Mouse (Mus musculus): ENCODE data around the gene Fgfr2. TPM values are rescaled to one million over a fixed set of nuclear protein-coding genes. Genes with fewer than 3 reads are reported as not detected.

Fgfr2 gene
- polyA plus RNA-seq, 1 experiment from 2014 or later: 92.0 TPM

- Histone ChIP-seq H3K27ac (ENCODE audit: low read depth, low read length) (no peak overlapping the region), H3K4me2 (no peak overlapping the region), H3K4me3 (ENCODE audit: low read depth, low read length) (no peak overlapping the region), H3K27me3 (ENCODE audit: control insufficient read depth, insufficient read depth, low read length) (no peaks in the 10 kb centered on the region), H3K9ac (ENCODE audit: low read length) (no peak overlapping the region), H3K4me1 (ENCODE audit: control insufficient read depth, insufficient read depth, low read length) (peaks cover 33% of the 10 kb centered on the region), H3K9me3 (ENCODE audit: control insufficient read depth, low read length) (no peaks in the 10 kb centered on the region), H3K36me3 (ENCODE audit: control insufficient read depth, insufficient read depth, low read length) (peaks cover 5% of the 10 kb centered on the region; the same call in 1 of the 2 replicates)
- 91% methylated on average over 14 of the region's 14 CpGs for WGBS
- ATAC-seq (ENCODE audit: low FRiP score): no peak
- DNase-seq (ENCODE audit: low spot score, missing footprints): no peak
Measured at GRCm38 (mm10) chr7:132244637-132245036, 878.5 kb downstream of the Fgfr2 start.

GRCm38 (mm10) chr7:132243225-132243624 lies 879.9 kb downstream of the Fgfr2 start:
- 87% methylated on average over 5 of the region's 5 CpGs for WGBS
- no peak overlapping the region for H3K4me2 ChIP-seq
- no peaks in the 10 kb centered on the region for H3K27me3 ChIP-seq (ENCODE audit: control insufficient read depth, insufficient read depth, low read length)
- H3K9ac ChIP-seq (ENCODE audit: low read length): no peak overlapping the region
- H3K4me3 ChIP-seq (ENCODE audit: low read depth, low read length): no peak overlapping the region
- no peaks in the 10 kb centered on the region for H3K9me3 ChIP-seq (ENCODE audit: control insufficient read depth, low read length)
- H3K36me3 ChIP-seq (ENCODE audit: control insufficient read depth, insufficient read depth, low read length): peaks cover 5% of the 10 kb centered on the region; the same call in 1 of the 2 replicates
- peaks cover 25% of the 10 kb centered on the region for H3K4me1 ChIP-seq (ENCODE audit: control insufficient read depth, insufficient read depth, low read length)
- H3K27ac ChIP-seq (ENCODE audit: low read depth, low read length): no peak overlapping the region
- no peak for ATAC-seq (ENCODE audit: low FRiP score)
- DNase-seq (ENCODE audit: low spot score, missing footprints): no peak

- Histone ChIP-seq H3K9ac (ENCODE audit: low read length) (no peak overlapping the region), H3K4me1 (ENCODE audit: control insufficient read depth, insufficient read depth, low read length) (peaks cover 20% of the 10 kb centered on the region), H3K27me3 (ENCODE audit: control insufficient read depth, insufficient read depth, low read length) (no peaks in the 10 kb centered on the region), H3K4me2 (no peak overlapping the region), H3K9me3 (ENCODE audit: control insufficient read depth, low read length) (no peaks in the 10 kb centered on the region), H3K27ac (ENCODE audit: low read depth, low read length) (no peak overlapping the region), H3K4me3 (ENCODE audit: low read depth, low read length) (no peak overlapping the region), H3K36me3 (ENCODE audit: control insufficient read depth, insufficient read depth, low read length) (peaks cover 5% of the 10 kb centered on the region; the same call in 1 of the 2 replicates)
- DNase-seq (ENCODE audit: low spot score, missing footprints) (no peak), ATAC-seq (ENCODE audit: low FRiP score) (0 out of 2 replicates have a peak, but pooled peaks have one; percentile 29)
- whole genome bisulfite sequencing: 55% methylated on average over 4 of the region's 4 CpGs
Measured at GRCm38 (mm10) chr7:132242617-132243141, 880.5 kb downstream of the Fgfr2 start.

- Histone ChIP-seq H3K4me3 (ENCODE audit: low read depth, low read length) (no peak overlapping the region), H3K4me2 (no peak overlapping the region), H3K9ac (ENCODE audit: low read length) (no peak overlapping the region), H3K4me1 (ENCODE audit: control insufficient read depth, insufficient read depth, low read length) (peaks cover 4% of the 10 kb centered on the region), H3K9me3 (ENCODE audit: control insufficient read depth, low read length) (no peaks in the 10 kb centered on the region), H3K36me3 (ENCODE audit: control insufficient read depth, insufficient read depth, low read length) (no peaks in the 10 kb centered on the region; the same call in 1 of the 2 replicates), H3K27ac (ENCODE audit: low read depth, low read length) (no peak overlapping the region), H3K27me3 (ENCODE audit: control insufficient read depth, insufficient read depth, low read length) (no peaks in the 10 kb centered on the region)
- 88% methylated on average over 3 of the region's 3 CpGs for WGBS
- DNase-seq (ENCODE audit: low spot score, missing footprints): no peak
- no peak for ATAC-seq (ENCODE audit: low FRiP score)
Measured at GRCm38 (mm10) chr7:132238921-132239320, 884.2 kb downstream of the Fgfr2 start.

- Histone ChIP-seq H3K9me3 (ENCODE audit: control insufficient read depth, low read length) (no peaks in the 10 kb centered on the region), H3K36me3 (ENCODE audit: control insufficient read depth, insufficient read depth, low read length) (no peaks in the 10 kb centered on the region; the same call in 1 of the 2 replicates), H3K27me3 (ENCODE audit: control insufficient read depth, insufficient read depth, low read length) (no peaks in the 10 kb centered on the region), H3K9ac (ENCODE audit: low read length) (no peak overlapping the region), H3K4me2 (no peak overlapping the region), H3K27ac (ENCODE audit: low read depth, low read length) (no peak overlapping the region), H3K4me3 (ENCODE audit: low read depth, low read length) (no peak overlapping the region), H3K4me1 (ENCODE audit: control insufficient read depth, insufficient read depth, low read length) (peaks cover 6% of the 10 kb centered on the region)
- 80% methylated on average over 4 of the region's 4 CpGs for WGBS
- ATAC-seq (ENCODE audit: low FRiP score): no peak
- DNase-seq (ENCODE audit: low spot score, missing footprints): no peak
Measured at GRCm38 (mm10) chr7:132237191-132237590, 886.0 kb downstream of the Fgfr2 start.

GRCm38 (mm10) chr7:132236789-132237188 lies 886.4 kb downstream of the Fgfr2 start:
- no peak overlapping the region for H3K4me2 ChIP-seq
- no peak overlapping the region for H3K4me3 ChIP-seq (ENCODE audit: low read depth, low read length)
- H3K9me3 ChIP-seq (ENCODE audit: control insufficient read depth, low read length): no peaks in the 10 kb centered on the region
- no peaks in the 10 kb centered on the region; the same call in 1 of the 2 replicates for H3K36me3 ChIP-seq (ENCODE audit: control insufficient read depth, insufficient read depth, low read length)
- H3K9ac ChIP-seq (ENCODE audit: low read length): no peak overlapping the region
- no peaks in the 10 kb centered on the region for H3K27me3 ChIP-seq (ENCODE audit: control insufficient read depth, insufficient read depth, low read length)
- ATAC-seq (ENCODE audit: low FRiP score): no peak
- no peak overlapping the region for H3K27ac ChIP-seq (ENCODE audit: low read depth, low read length)
- DNase-seq (ENCODE audit: low spot score, missing footprints): no peak
- H3K4me1 ChIP-seq (ENCODE audit: control insufficient read depth, insufficient read depth, low read length): peaks cover 6% of the 10 kb centered on the region
- 80% methylated on average over 8 of the region's 8 CpGs for WGBS

- H3K4me3 ChIP-seq (ENCODE audit: low read depth, low read length): no peak overlapping the region
- no peak overlapping the region for H3K9ac ChIP-seq (ENCODE audit: low read length)
- no peaks in the 10 kb centered on the region for H3K9me3 ChIP-seq (ENCODE audit: control insufficient read depth, low read length)
- H3K4me1 ChIP-seq (ENCODE audit: control insufficient read depth, insufficient read depth, low read length): peaks cover 6% of the 10 kb centered on the region
- WGBS: 39% methylated on average over 3 of the region's 3 CpGs
- no peaks in the 10 kb centered on the region for H3K27me3 ChIP-seq (ENCODE audit: control insufficient read depth, insufficient read depth, low read length)
- no peak overlapping the region for H3K4me2 ChIP-seq
- H3K27ac ChIP-seq (ENCODE audit: low read depth, low read length): no peak overlapping the region; the same call in 1 of the 2 replicates
- H3K36me3 ChIP-seq (ENCODE audit: control insufficient read depth, insufficient read depth, low read length): no peaks in the 10 kb centered on the region; the same call in 1 of the 2 replicates
- DNase-seq (ENCODE audit: low spot score, missing footprints): no peak
- ATAC-seq (ENCODE audit: low FRiP score): no peak
Measured at GRCm38 (mm10) chr7:132234250-132234649, 888.9 kb downstream of the Fgfr2 start.

- Histone ChIP-seq H3K4me1 (ENCODE audit: control insufficient read depth, insufficient read depth, low read length) (peaks cover 6% of the 10 kb centered on the region), H3K9ac (ENCODE audit: low read length) (no peak overlapping the region), H3K4me2 (no peak overlapping the region), H3K9me3 (ENCODE audit: control insufficient read depth, low read length) (no peaks in the 10 kb centered on the region), H3K27me3 (ENCODE audit: control insufficient read depth, insufficient read depth, low read length) (no peaks in the 10 kb centered on the region), H3K27ac (ENCODE audit: low read depth, low read length) (no peak overlapping the region), H3K4me3 (ENCODE audit: low read depth, low read length) (no peak overlapping the region), H3K36me3 (ENCODE audit: control insufficient read depth, insufficient read depth, low read length) (no peaks in the 10 kb centered on the region; the same call in 1 of the 2 replicates)
- ATAC-seq (ENCODE audit: low FRiP score) (no peak), DNase-seq (ENCODE audit: low spot score, missing footprints) (no peak)
- WGBS: 86% methylated on average over 4 of the region's 4 CpGs
Measured at GRCm38 (mm10) chr7:132233732-132234131, 889.4 kb downstream of the Fgfr2 start.

GRCm38 (mm10) chr7:132232937-132233336 lies 890.2 kb downstream of the Fgfr2 start:
- Histone ChIP-seq H3K27ac (ENCODE audit: low read depth, low read length) (no peak overlapping the region), H3K4me2 (no peak overlapping the region), H3K4me1 (ENCODE audit: control insufficient read depth, insufficient read depth, low read length) (peaks cover 6% of the 10 kb centered on the region), H3K9ac (ENCODE audit: low read length) (no peak overlapping the region), H3K27me3 (ENCODE audit: control insufficient read depth, insufficient read depth, low read length) (no peaks in the 10 kb centered on the region), H3K9me3 (ENCODE audit: control insufficient read depth, low read length) (no peaks in the 10 kb centered on the region), H3K4me3 (ENCODE audit: low read depth, low read length) (no peak overlapping the region), H3K36me3 (ENCODE audit: control insufficient read depth, insufficient read depth, low read length) (no peaks in the 10 kb centered on the region; the same call in 1 of the 2 replicates)
- 36% methylated on average over 2 of the region's 2 CpGs for WGBS
- ATAC-seq (ENCODE audit: low FRiP score): no peak
- DNase-seq (ENCODE audit: low spot score, missing footprints): no peak
